Mouse (Mus musculus): ENCODE measurements around the gene Slc35a3.
"Not testable (repeated sequence)": the region's sequence is repeated elsewhere in the genome, so short reads cannot be mapped to it uniquely, and the experiment has no call there.

Slc35a3 gene

DNA sequence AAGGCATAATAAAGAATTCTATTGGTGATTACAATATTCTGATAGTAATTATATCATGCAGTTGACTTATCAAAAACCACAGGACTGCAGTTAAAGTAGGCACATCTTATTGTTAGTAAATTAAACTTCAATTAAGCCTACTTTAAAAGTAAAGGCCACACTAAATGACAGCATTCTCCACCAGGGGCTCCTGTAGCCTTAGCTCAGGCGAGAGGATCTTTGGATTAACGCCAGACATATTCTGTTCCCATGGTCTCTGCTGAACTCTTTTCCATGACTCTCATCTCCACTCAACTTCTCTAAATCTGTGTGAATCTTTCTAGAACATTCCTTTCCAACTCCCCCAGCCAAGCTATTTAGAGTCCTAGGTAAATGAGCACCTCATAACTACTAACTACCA lies 13.8 kb downstream of the Slc35a3 start:
- no peak for DNase-seq (ENCODE audit: low spot score)

DNA sequence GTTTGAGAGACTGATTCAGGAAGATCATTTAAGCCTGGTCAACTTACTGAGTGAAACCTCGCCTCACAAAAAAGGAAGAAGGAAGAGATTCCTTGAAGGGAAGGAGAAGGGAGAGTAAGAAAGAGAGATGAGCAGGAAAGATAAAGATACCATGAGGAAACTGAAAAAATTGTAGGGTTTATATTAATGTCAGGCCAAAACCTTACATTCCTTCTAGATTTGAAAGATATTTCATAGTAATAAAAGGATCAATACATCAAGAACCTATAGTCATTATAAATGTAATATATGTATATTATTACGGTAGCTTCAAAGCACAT lies 17.0 kb downstream of the Slc35a3 start:
- DNase-seq (ENCODE audit: low spot score) = no peak

GRCm38 (mm10) chr3:116694955-116695665 lies 17.5 kb downstream of the Slc35a3 start:
- DNase-seq (ENCODE audit: low spot score) = no peak

- DNase-seq (ENCODE audit: low spot score) = no peak
These were observed 18.3 kb downstream of the Slc35a3 start for GRCm38 (mm10) chr3:116694312-116694711.

- no peak for DNase-seq (ENCODE audit: low spot score)
These were observed 31.5 kb downstream of the Slc35a3 start, which contains the start of gene Gm43191 for GRCm38 (mm10) chr3:116681160-116681559. Gene Gm43191, minus strand, starts transcription at chr3:116681260.

GRCm38 (mm10) chr3:116664281-116664680 lies 48.4 kb downstream of the Slc35a3 start:
- DNase-seq (ENCODE audit: low spot score) = not testable (repeated sequence)

- DNase-seq (ENCODE audit: low spot score) = peak; percentile 96
These were observed 50.2 kb downstream of the Slc35a3 start, which contains the start of gene Mfsd14a for GRCm38 (mm10) chr3:116662463-116662863. Gene Mfsd14a, minus strand, starts transcription at chr3:116662677.

- DNase-seq (ENCODE audit: low spot score) = no peak
These were observed 50.7 kb downstream of the Slc35a3 start for GRCm38 (mm10) chr3:116661870-116662414.

- no peak for DNase-seq (ENCODE audit: low spot score)
These were observed 51.3 kb downstream of the Slc35a3 start for GRCm38 (mm10) chr3:116661288-116661869.

GRCm38 (mm10) chr3:116659856-116660430 lies 52.7 kb downstream of the Slc35a3 start:
- no peak for DNase-seq (ENCODE audit: low spot score)

DNA sequence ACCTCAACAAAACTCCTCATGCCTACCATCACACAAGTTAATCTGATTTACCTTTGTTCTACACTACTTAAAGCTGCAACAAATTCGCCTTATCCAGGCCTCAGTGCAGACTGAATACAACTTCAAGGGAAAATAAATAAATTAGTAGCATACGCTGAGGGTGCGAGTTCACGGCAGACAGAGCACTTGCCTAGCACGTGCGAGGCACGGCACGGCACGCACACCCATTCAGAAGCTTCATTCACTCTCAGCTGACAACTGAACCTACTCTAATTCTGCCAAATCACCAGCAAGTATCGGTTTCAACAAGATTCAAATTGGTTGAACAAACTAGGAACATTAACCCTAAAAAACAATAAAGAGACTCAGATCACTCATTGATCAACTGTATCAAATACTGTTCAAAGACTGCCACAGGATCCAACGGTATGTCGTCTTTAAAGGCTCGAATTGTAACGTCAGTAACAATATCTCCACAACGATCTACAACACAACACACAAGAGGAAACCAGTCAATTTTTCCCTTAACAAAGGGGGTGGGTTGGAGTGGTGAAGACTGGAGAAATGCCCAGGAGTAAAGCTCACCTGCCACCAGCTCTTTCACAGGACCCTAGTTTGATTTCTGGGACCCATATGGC lies 53.6 kb downstream of the Slc35a3 start:
- DNase-seq (ENCODE audit: low spot score) = no peak

DNA sequence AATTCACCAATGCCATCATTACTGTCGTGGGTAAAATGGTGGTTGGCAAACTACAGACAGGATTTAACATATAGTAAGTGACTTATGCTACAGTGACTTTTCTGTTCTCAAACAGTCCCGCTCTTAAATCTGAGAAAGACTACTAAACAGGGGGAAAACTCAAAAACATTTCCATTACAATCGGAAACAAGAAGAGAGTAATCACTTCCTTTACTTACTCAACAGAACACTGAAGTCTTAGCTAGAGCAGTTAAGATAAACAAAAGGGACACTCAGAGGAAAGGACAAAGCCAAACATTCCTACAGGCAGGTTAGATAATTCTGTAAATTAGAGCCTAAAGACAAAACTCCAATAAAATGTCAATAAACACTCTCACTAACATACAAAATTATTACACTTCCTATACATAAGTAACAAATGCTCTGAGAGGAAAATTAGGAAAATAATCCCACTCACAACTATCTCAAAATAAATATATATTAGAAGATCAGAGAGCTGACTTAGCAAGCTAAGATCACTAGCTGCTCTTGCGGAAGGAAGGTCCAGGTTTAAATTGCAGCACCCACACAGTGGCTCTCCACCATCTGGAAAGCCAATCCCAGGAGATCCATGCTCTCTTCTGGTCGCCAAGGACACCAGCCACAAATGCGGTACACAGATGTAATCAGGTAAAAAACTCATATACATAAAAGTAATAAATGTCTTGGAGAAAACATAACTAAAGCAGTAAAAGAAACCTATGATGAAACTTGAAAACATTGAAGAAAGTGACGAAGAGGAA lies 56.3 kb downstream of the Slc35a3 start:
- DNase-seq (ENCODE audit: low spot score) = no peak

DNA sequence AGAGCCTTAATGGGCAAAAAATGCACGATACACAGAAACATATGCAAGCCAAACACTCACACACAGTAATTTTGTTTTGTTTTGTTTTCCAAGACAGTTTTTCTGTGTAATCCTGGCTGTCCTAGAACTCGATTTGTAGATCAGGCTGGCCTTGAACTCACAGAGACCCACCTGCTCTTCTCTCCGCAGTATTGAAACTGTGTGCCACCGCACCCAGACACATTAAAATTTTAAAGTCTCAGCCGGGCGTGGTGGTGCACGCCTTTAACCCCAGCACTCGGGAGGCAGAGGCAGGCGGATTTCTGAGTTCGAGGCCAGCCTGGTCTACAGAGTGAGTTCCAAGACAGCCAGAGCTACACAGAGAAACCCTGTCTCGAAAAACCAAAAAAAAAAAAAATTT lies 58.6 kb downstream of the Slc35a3 start:
- not testable (repeated sequence) for DNase-seq (ENCODE audit: low spot score)

- DNase-seq (ENCODE audit: low spot score) = no peak
These were observed 59.2 kb downstream of the Slc35a3 start for GRCm38 (mm10) chr3:116653278-116653945.

- DNase-seq (ENCODE audit: low spot score) = no peak
These were observed 60.6 kb downstream of the Slc35a3 start for GRCm38 (mm10) chr3:116652033-116652446.

- no peak for DNase-seq (ENCODE audit: low spot score)
These were observed 61.9 kb downstream of the Slc35a3 start for GRCm38 (mm10) chr3:116650698-116651097.

GRCm38 (mm10) chr3:116648805-116649204 lies 63.8 kb downstream of the Slc35a3 start:
- DNase-seq (ENCODE audit: low spot score) = no peak

DNA sequence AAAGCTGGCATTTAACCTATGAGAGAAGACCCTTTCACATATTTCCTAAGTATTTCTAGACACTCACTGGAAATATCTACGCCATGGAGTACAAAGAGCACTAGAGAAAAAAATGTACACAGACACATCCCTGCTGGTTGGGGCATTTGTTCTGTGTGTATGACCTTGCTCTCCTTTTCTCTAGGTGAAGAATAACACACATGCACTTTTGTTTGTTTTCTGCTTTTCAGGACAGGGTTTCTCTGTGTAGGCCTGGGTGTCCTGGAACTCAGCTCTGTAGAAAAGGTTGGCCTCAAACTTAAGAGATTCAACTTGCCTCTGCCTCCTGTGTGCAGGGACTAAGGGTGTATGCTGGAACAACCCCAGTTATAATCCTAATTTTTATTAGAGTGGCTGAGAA lies 66.2 kb downstream of the Slc35a3 start:
- no peak for DNase-seq (ENCODE audit: low spot score)

GRCm38 (mm10) chr3:116642373-116642772 lies 70.3 kb downstream of the Slc35a3 start:
- DNase-seq (ENCODE audit: low spot score) = no peak

DNA sequence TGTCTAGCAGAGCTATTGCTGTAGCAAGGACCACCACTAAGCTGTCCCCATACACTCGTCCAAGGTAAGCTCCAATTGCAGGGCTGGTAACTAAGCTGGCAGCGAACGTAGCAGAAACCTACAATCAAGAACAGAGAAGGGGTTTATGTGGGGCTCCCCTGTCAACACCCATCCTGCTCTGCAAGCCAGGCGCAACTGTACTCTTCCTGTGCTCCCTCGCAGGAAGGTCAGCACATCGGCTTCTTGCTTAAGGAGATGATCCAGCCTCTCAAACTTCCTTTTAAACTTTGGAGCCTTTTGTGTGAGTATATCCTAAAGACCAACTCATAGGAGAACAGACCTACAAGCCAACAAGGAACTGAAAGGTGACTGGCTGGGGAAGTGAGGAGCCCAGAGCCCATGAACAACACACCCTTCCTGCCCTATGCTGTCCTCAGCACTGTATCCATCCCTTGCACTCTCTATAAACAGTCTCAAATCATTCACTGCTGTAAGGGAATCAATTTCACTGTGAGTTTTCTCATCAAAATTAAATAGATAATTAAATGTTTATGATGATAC lies 70.7 kb downstream of the Slc35a3 start:
- no peak for DNase-seq (ENCODE audit: low spot score)

- DNase-seq (ENCODE audit: low spot score) = no peak
These were observed 72.6 kb downstream of the Slc35a3 start for GRCm38 (mm10) chr3:116640024-116640423.
